Mouse (Mus musculus): ENCODE results near the gene Msi2.

Msi2 gene

GRCm38 (mm10) chr11:88334893-88335292 lies 383.4 kb downstream of the Msi2 start:
- no peak for DNase-seq

GRCm38 (mm10) chr11:88332309-88332934 lies 385.9 kb downstream of the Msi2 start:
- DNase-seq = peak; percentile 51

DNA sequence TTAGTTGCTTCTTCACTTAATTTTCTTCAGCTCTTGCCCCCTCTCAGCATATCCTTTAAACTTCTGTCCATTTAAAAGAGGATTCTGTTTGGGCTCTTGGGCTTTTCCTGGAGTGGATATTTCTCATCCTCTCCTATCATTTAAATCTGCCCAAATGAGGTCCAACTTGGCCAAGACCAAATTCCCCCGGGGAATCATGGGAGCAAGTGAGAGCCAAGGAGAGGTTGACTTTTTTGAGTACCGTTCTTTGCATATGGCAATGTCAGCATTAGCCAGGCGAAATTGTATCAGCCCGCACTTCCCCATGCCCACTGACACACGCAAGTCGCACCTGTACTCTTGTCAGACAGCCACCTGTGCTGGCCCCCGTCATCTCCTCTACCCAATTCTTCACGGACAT lies 386.6 kb downstream of the Msi2 start:
- DNase-seq = no peak

- no peak for DNase-seq
Observed at GRCm38 (mm10) chr11:88330799-88331198, 387.5 kb downstream of the Msi2 start.

- peak; percentile 67 for DNase-seq
Observed at GRCm38 (mm10) chr11:88328813-88329595, 389.3 kb downstream of the Msi2 start.

DNA sequence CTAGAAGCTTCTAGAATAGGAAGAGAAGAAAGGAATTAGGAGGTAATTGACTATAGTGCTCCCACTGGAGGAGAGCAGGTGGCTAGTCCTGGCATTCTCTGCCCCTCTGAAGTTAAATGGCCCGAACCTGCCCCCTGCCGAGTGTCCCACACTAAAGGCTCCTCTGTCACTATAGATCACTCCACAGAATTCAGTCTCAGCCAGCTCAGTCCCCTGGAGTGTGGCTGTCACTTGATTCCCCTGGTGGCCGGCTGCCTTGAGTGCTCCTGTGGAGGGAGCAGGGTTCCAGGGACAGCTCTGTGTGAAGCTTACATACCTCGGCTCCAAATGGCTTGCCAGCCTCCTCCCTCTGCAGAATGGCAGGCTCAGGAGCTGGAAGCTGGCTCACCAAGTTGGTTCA lies 391.3 kb downstream of the Msi2 start:
- DNase-seq = peak; percentile 63

GRCm38 (mm10) chr11:88318850-88319249 lies 399.5 kb downstream of the Msi2 start:
- no peak for DNase-seq

- no peak for DNase-seq
Observed at GRCm38 (mm10) chr11:88315393-88315792, 402.9 kb downstream of the Msi2 start.

DNA sequence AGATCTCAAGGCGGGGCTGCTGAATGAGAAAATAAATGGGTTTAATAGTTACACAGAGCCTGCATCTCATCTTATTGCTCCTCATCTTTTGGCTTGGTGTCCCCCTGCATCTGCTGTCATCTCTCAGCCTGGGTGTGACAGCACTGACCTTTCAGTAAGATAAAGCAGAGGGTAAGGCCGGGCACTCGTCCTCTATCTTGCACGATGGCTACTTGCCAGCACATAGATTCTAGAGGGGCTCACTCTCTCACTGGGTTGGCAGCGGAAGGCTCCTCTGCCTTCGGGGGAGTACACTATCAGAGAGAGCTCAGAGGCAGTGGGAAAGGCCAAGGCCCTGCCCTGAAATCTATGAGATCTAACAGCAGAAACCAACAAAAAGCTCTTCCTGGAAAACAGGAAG lies 403.8 kb downstream of the Msi2 start:
- DNase-seq = no peak

- no peak for DNase-seq
Observed at GRCm38 (mm10) chr11:88313512-88313911, 404.8 kb downstream of the Msi2 start.

DNA sequence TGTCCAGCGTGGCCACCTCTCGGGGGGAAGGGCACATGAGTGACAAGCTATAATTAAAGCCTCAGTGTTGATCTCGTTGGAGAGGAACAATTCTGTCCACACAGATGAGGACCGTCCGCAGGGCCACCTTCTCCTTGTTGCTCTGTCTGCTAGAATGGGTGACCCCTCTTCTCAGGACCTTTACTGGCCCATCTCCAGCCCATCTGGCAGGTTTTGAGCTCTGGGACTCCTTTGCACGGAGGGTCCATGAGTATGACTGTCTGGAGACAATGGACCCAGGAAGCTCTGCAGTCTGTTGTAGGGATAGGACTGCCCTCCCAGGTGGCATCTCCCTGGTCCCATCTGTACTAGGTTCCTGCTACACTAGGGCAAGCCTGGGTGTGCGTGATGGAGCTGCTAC lies 406.7 kb downstream of the Msi2 start:
- no peak for DNase-seq

DNA sequence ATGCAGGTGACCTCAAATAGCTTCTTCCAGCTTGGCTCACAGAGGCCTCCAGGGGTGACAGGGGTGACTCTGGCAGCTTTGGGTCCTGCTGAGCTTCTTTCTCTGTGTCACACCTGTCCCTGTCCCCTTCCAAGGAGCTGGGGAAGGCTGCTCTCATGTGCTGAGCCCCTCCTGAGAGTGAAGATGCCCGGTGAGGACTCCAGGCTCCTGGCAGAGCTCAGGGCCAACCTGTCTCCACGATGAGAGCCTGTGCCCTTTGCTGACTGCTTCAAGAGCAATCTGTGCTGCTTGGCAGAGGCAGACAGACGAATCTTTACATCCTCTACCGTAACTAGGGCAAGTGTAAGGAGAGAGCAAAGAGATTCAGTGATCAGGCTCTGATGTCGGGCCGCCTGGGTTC lies 407.5 kb downstream of the Msi2 start:
- no peak for DNase-seq

DNA sequence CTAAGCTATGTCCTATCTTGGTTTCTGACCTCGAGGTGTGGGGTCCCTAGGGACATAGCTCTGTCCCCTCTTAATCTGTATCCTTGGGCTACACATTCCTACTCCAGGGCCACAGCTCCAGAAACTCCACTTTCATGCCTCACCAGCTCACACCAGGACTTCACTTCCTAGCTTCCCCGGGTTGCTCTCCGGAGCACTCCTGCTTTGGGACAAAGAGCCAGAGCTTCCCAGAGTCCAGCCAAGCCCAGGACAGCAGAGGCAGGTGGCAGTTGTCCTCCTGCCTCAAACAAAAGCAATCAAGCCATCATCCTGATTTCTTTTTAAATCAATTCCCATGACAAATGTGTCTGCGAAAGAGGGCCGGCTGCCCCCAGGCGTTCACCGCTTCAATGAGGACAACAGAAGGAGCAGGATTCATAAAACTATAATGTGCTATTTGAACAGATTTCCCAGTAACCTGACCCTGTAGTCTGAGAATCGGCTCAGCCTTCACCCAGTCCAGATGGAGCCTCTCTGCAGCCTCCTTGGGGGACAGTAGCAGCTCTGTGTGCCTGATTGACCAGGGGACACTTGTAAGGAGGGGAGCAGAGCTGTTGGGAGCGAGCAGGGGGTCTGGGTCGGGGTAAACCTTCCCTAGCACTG lies 409.1 kb downstream of the Msi2 start:
- peak; percentile 78 for DNase-seq

GRCm38 (mm10) chr11:88307616-88308543 lies 410.4 kb downstream of the Msi2 start:
- no peak for DNase-seq

- DNase-seq = no peak
Observed at GRCm38 (mm10) chr11:88305759-88306158, 412.6 kb downstream of the Msi2 start.

DNA sequence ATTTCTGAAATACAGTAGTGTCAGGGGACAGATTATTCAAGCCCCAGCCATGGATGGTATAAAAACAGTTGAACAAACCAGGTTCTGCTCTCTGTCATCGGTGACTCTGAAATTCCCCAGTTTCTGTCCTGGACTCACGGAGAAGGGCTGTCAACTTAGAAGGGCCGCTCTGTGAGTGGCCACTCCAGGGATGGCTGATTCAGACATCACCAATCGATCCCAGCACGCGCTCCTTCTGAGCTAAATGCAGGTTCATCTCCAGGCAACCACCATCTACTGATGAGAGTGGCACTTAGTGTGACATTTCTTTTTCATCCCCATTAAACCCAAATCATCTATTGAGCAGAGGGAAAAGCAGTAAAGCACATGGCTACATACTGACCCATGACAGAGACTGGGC lies 416.7 kb downstream of the Msi2 start:
- DNase-seq = peak; percentile 77

DNA sequence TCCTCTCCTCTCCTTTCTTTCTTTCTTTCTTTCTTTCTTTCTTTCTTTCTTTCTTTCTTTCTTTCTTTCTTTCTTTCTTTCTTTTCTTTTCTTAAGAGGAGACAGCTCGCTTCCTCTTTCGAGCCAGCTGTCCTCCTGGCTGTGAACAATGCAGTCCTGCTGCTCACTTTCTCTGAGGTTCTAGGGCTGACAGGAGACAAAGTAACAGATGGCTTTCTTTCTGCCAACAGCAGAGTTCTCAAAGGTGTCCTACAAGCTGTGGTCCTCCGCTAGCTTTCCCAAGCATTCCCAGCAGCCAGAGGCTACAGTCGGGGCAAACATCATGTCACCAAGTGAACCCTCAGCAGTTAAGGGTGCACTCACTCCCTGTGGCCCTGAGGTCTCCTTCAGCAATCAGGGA lies 419.0 kb downstream of the Msi2 start:
- no peak for DNase-seq

GRCm38 (mm10) chr11:88297526-88297925 lies 420.8 kb downstream of the Msi2 start:
- DNase-seq = peak; percentile 67

GRCm38 (mm10) chr11:88295298-88295697 lies 423.0 kb downstream of the Msi2 start:
- no peak for DNase-seq

DNA sequence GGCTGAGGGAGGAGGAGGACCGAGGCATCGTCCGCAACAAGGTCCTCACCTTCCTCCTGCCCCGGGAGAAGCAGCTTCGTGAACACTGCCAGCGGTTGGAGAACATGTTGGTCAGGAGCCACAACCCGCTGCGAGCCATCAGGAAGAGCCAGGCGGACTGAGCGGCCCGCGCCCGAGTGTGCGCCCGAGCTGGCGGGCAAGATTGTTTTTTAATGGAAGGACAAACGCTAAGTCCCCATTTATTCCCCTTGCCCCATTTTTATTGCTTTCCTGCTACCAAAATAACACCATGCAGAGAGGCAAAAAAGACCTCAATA lies 424.0 kb downstream of the Msi2 start:
- no peak for DNase-seq

DNA sequence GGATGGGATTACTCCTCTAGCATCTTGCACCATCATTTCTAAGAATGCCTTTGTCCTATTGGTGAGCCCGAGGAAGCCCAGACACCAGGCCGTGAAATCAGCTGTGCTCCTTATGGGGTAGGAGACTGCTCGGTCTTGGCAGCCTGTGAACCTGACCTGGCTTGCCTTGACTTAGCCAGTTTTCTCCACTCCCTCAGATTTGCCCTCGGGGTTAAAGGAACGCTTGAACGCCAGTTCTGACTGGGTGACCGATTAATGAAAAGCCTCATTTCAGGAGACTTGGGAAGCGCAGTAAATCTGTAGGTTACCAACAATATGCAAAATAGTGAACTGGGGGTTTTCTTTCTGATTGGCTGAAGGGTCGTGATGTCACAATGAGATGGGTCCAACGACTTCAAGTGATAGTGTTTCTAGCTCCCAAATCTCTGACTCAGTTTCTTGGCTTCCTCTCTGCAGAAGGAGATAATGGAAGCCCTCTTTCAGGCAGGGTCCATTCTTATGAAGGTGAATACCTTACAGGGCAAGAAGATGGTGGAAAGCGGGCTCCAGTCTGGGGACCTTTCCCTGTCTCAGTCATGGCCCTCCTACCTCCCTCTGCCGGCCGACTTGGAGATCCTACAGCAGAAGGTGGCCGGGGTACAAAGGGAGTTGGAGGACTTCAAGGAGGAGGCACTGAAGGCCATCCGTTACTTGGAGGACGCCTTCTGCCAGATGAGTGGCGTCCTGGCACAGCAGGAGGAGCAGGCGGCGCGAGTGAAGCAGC lies 424.5 kb downstream of the Msi2 start, which contains the start of gene Ccdc182:
Ccdc182 (plus strand) TSS at position 428 of the 763 bp plus-strand sequence.
- DNase-seq = peak; percentile 48

GRCm38 (mm10) chr11:88291688-88292087 lies 426.6 kb downstream of the Msi2 start:
- peak; percentile 71 for DNase-seq

Data from retina, postnatal 1 day (tissue).